Mouse (Mus musculus) thymus, adult 2 months (tissue): Measurements from ENCODE around the gene Rplp2. TPM values are rescaled to one million over a fixed set of nuclear protein-coding genes. Genes with fewer than 3 reads are reported as not detected.

Experiments used
- DNase-seq: peaks from one replicate; pipeline ENCODE4 v3.0.0; 2021
- H3K27ac ChIP-seq: fragments of 200-500 bp; 2 replicates; pipeline ENCODE4 v1.5.1; 2012; ENCODE audit warnings: low read length, control low read depth; ENCODE audit not compliant: control insufficient read depth, insufficient read depth
- H3K27me3 ChIP-seq: fragments of 200-500 bp; 2 replicates; pipeline ENCODE4 v1.6.1; 2012; ENCODE audit warnings: mild to moderate bottlenecking, low read length, moderate library complexity, mixed read lengths; ENCODE audit not compliant: control insufficient read depth, insufficient read depth
- H3K36me3 ChIP-seq: fragments of 200-500 bp; 2 replicates; pipeline ENCODE4 v1.6.1; 2012; ENCODE audit warnings: mild to moderate bottlenecking, low read length, moderate library complexity; ENCODE audit not compliant: control insufficient read depth, insufficient read depth
- H3K4me1 ChIP-seq: fragments of 200-500 bp; replicated peaks from 2 replicates; pipeline ENCODE4 v1.6.1; 2012; ENCODE audit warnings: low read length; ENCODE audit not compliant: control insufficient read depth, insufficient read depth
- H3K4me3 ChIP-seq: fragments of 200-500 bp; 2 replicates; pipeline ENCODE4 v1.5.1; 2012; ENCODE audit warnings: mild to moderate bottlenecking, low read length, control low read depth, moderate library complexity; ENCODE audit not compliant: control insufficient read depth, insufficient read depth
- CTCF ChIP-seq: fragments of 200-500 bp; IDR thresholded peaks from 2 replicates; pipeline ENCODE4 v1.5.1; 2012; ENCODE audit warnings: mild to moderate bottlenecking, control low read depth, low read length, moderate library complexity, borderline replicate concordance; ENCODE audit not compliant: control insufficient read depth, poor library complexity, insufficient read depth; ENCODE audit errors: extremely low read depth
- POLR2A ChIP-seq: fragments of 200-500 bp; IDR thresholded peaks from 2 replicates; pipeline ENCODE4 v1.6.1; 2012; ENCODE audit warnings: mild to moderate bottlenecking, low read length, control low read depth, moderate library complexity; ENCODE audit not compliant: control insufficient read depth, poor library complexity, insufficient read depth; ENCODE audit errors: extremely low read depth
- WGBS: fragments of 180-500 bp; shearing (Covaris S2); methylation state at CpG from one replicate; pipeline ENCODE4 v1.1.7; 2018; 5-methylcytosine and 5-hydroxymethylcytosine counted together
- polyA plus RNA-seq: library from polyadenylated mRNA; depleted of rRNA; stranded (reverse); fragments of >200 nt; gene quantifications from 2 replicates; pipeline ENCODE4 v1.2.3, GENCODE M21; 2012

The Rplp2 gene
- polyA plus RNA-seq, 1 experiment, result 750 TPM

DNA sequence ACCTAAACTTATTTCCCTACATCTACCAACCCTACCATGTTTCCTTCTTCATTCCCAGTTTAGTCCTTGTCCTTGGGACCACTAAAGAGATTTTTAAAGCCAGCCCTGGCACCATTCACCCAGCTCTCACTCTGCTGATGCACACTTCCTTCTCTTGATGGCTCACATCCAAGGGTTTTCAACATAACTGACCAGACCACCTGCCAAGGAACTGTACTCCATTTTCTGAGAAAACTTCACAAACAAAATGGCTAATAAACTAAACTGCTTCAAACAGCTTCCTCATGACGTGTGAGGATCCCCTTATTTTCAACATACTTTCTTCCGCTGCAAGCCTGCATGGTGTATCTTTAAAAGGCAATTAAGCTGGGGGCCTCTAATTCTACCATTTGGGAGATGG is 6.5 kb downstream of the Rplp2 start:
- WGBS, result 76% methylated on average over 2 of the region's 2 CpGs
- no peak overlapping the region for H3K27ac ChIP-seq
- DNase-seq, result no peak
- H3K36me3 ChIP-seq, result peaks cover 1% of the 10 kb centered on the region; the same call in 1 of the 2 replicates
- TF ChIP-seq POLR2A (no peak), CTCF (no peak)
- H3K4me3 ChIP-seq, result no peak overlapping the region
- no peaks in the 10 kb centered on the region for H3K27me3 ChIP-seq
- H3K4me1 ChIP-seq, result peaks cover 22% of the 10 kb centered on the region

DNA sequence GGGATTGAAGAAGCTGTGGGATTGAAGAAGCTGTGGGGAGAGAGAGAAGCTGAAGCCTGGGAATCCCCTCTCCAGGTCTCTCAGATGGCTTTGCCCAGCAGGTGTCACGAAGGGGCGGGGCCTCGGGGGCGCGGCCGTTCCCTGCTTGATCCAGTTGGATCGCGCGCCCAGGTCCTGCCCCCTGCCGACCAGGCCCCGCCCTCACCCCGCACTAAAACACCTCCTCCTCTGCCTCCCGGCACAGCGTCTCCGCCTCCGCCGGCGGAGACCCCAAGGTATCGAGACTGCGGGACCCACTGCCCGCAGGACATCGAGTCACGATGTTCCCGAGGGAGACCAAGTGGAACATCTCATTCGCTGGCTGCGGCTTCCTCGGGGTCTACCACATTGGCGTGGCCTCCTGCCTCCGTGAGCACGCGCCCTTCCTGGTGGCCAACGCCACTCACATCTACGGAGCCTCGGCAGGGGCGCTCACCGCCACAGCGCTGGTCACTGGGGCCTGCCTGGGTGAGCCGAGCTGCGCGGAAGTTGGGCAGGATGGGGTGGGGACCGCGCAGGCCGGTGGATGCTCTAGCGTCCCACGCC is 7.9 kb downstream of the Rplp2 start, which contains the start of gene Pnpla2:
Pnpla2 (plus strand) TSS at position 232 of the 585 bp plus-strand sequence.
- DNase-seq, result peak; percentile 96
- under 1% methylated on average over 44 of the region's 45 CpGs for WGBS
- Histone ChIP-seq H3K27ac (peak within 1 kb of the TSS; percentile 11; the same call in 1 of the 2 replicates), H3K36me3 (no peaks in the 10 kb centered on the region), H3K27me3 (no peaks in the 10 kb centered on the region), H3K4me3 (peak within 1 kb of the TSS; percentile 67), H3K4me1 (peaks cover 20% of the 10 kb centered on the region)
- 0 out of 2 replicates have a peak, but pooled peaks have one; percentile 42 for TF ChIP-seq CTCF
- TF ChIP-seq POLR2A, result peak; percentile 94

DNA sequence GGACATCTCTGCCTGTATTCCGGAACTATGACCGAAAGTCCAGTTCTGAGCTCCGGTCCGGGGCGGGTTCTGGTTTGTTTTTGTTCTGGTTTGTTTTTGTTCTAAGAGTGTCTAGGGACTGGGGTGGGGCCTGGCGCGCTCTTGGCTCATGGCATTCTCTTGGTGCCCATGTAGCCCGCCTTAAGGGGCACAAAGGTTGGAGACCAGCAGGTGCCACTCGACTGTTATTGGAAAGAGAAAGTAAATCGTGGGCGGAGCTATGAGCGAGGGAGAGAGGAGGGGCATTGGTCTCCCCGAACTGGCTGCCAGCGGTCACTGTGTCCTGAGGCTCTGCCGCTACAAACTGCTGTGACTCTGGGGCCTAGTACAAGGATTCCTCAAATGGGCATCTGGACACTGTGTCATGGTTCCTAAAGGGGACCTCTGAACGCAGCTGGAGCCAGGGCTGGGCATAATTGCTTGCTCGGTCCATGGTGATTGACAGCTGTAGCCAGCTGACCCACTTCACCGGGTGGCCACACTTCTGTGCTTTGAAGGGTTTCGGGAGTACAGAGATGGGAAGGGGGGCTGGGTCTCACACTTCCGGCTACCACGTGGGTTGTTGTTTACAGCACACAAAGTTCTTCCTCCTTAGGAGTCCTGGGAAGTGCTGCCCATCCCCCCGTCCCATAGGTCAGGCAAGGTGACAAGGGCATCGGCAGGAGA is 8.6 kb downstream of the Rplp2 start:
- Histone ChIP-seq H3K27me3 (no peaks in the 10 kb centered on the region; the same call in 1 of the 2 replicates), H3K4me1 (peaks cover 20% of the 10 kb centered on the region), H3K36me3 (no peaks in the 10 kb centered on the region), H3K4me3 (peak overlapping the region; percentile 67), H3K27ac (peak overlapping the region; percentile 11; the same call in 1 of the 2 replicates)
- peak; percentile 54 for DNase-seq
- 2% methylated on average over 23 of the region's 23 CpGs for WGBS
- no peak for TF ChIP-seq POLR2A
- no peak for TF ChIP-seq CTCF

DNA sequence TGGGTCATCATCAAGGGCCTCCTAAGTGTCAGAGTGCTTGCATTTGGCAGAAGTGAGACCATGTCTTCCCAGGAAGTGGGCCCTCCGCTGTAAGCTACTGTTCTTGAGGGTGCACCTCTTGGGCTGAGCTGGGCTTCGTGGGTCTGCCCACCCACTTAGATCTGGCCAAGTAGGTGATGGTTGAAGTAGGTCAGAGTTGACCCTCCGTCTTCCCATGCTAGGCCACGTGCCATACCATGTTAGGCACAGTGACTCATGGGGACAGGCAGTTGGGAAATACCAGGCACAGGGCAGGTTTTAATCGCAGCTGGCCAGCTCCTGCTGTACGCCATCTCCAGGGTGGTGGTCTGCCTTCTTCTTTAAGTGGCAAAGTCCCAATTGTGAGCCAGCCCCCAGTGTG is 9.6 kb downstream of the Rplp2 start:
- no peak overlapping the region for H3K4me3 ChIP-seq
- H3K4me1 ChIP-seq, result peaks cover 23% of the 10 kb centered on the region
- TF ChIP-seq CTCF, result no peak
- no peak for TF ChIP-seq POLR2A
- no peaks in the 10 kb centered on the region for H3K36me3 ChIP-seq
- WGBS, result 91% methylated on average over 6 of the region's 6 CpGs
- H3K27me3 ChIP-seq, result no peaks in the 10 kb centered on the region; the same call in 1 of the 2 replicates
- DNase-seq, result no peak
- no peak overlapping the region for H3K27ac ChIP-seq

DNA sequence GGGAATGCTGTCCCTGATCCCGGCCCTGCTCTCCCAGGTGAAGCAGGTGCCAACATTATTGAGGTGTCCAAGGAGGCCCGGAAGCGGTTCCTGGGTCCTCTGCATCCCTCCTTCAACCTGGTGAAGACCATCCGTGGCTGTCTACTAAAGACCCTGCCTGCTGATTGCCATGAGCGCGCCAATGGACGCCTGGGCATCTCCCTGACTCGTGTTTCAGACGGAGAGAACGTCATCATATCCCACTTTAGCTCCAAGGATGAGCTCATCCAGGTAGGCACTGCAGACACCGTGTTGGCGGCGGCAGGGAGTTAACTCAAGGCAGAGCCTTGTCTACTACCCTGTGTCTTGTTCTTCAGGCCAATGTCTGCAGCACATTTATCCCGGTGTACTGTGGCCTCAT is 10.1 kb downstream of the Rplp2 start:
- DNase-seq, result no peak
- H3K27ac ChIP-seq, result no peak overlapping the region
- TF ChIP-seq POLR2A, result no peak
- no peak for TF ChIP-seq CTCF
- H3K27me3 ChIP-seq, result peaks cover 2% of the 10 kb centered on the region; the same call in 1 of the 2 replicates
- WGBS, result 98% methylated on average over 14 of the region's 14 CpGs
- H3K36me3 ChIP-seq, result no peaks in the 10 kb centered on the region
- H3K4me3 ChIP-seq, result no peak overlapping the region
- H3K4me1 ChIP-seq, result peaks cover 26% of the 10 kb centered on the region

DNA sequence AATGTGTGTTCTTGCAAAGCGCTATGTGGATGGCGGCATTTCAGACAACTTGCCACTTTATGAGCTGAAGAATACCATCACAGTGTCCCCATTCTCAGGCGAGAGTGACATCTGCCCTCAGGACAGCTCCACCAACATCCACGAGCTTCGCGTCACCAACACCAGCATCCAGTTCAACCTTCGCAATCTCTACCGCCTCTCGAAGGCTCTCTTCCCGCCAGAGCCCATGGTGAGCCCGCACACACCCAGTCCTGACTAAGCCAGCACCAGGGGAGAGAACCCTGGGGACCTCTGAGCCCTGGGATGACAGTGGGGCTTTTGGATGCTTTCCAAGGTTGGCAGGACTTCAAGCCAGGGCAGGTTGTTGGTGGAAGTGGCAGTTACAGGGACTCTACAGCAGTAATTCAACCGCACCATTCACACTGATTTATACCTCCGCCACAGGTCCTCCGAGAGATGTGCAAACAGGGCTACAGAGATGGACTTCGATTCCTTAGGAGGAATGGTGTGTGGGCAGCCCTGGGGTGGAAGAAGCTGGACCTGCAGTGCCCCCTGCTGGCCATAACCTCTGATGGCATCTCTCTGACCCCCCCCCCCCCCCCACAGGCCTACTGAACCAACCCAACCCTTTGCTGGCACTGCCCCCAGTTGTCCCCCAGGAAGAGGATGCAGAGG is 11.0 kb downstream of the Rplp2 start:
- Histone ChIP-seq H3K27me3 (peaks cover 2% of the 10 kb centered on the region; the same call in 1 of the 2 replicates), H3K36me3 (no peaks in the 10 kb centered on the region), H3K4me1 (peaks cover 26% of the 10 kb centered on the region), H3K4me3 (no peak overlapping the region), H3K27ac (no peak overlapping the region)
- DNase-seq, result peak; percentile 50
- no peak for TF ChIP-seq POLR2A
- TF ChIP-seq CTCF, result peak; percentile 75; the same call in 1 of the 2 replicates
- WGBS, result 92% methylated on average over 15 of the region's 15 CpGs
